Mouse (Mus musculus) brain, embryonic 14.5 days (tissue): ENCODE measurements at regions not wholly inside any gene's neighbourhood (a gene's known extent, or its start where the extent isn't known, plus 50 kb on each side); places are given as distances from the start of the nearest gene placed in this dataset.
"Not testable (repeated sequence)": the region's sequence is repeated elsewhere in the genome, so short reads cannot be mapped to it uniquely, and the experiment has no call there.

ENCODE experiments used
- DNase-seq: peaks from one replicate; pipeline ENCODE4 v3.0.0-alpha.2; 2011; ENCODE audit warnings: low read depth
- CTCF ChIP-seq: fragments of 200-500 bp; IDR thresholded peaks from 2 replicates; pipeline ENCODE4 v1.5.1; 2012; ENCODE audit warnings: inconsistent platforms, mild to moderate bottlenecking, moderate library complexity, borderline replicate concordance; ENCODE audit not compliant: insufficient read depth, insufficient read length; ENCODE audit errors: extremely low read depth
- POLR2A ChIP-seq: fragments of 200-500 bp; IDR thresholded peaks from 2 replicates; pipeline ENCODE4 v1.6.1; 2012; ENCODE audit warnings: mild to moderate bottlenecking, inconsistent platforms, borderline replicate concordance; ENCODE audit not compliant: poor library complexity, insufficient read depth, insufficient read length, severe bottlenecking; ENCODE audit errors: extremely low read depth

- no peak for DNase-seq
- TF ChIP-seq POLR2A = no peak
- TF ChIP-seq CTCF = no peak
Observed at GRCm38 (mm10) chr19:35639945-35640344, 417.4 kb downstream of the Htr7 start.

GRCm38 (mm10) chr19:35621771-35622170 lies 435.5 kb downstream of the Htr7 start:
- DNase-seq = peak; percentile 1
- TF ChIP-seq CTCF = no peak
- TF ChIP-seq POLR2A = no peak

- DNase-seq = no peak
- TF ChIP-seq POLR2A (no peak), CTCF (no peak)
Observed at GRCm38 (mm10) chr19:35595384-35595783, 461.9 kb downstream of the Htr7 start.

- TF ChIP-seq POLR2A (no peak), CTCF (no peak)
- DNase-seq = no peak
Observed at GRCm38 (mm10) chr19:35575979-35576378, 481.3 kb downstream of the Htr7 start.

- no peak for DNase-seq
- no peak for TF ChIP-seq POLR2A
- no peak for TF ChIP-seq CTCF
Observed at GRCm38 (mm10) chr19:35549381-35549780, 507.9 kb downstream of the Htr7 start.

- peak; percentile 12 for DNase-seq
- TF ChIP-seq CTCF = no peak
Observed at GRCm38 (mm10) chr19:35536816-35537215, 520.5 kb downstream of the Htr7 start.

GRCm38 (mm10) chr19:35529276-35529675 lies 528.0 kb downstream of the Htr7 start:
- DNase-seq = no peak
- TF ChIP-seq CTCF (no peak), POLR2A (no peak)

- TF ChIP-seq POLR2A = no peak
- TF ChIP-seq CTCF = no peak
- DNase-seq = peak; percentile 0
Observed at GRCm38 (mm10) chr19:35493721-35494120, 563.6 kb downstream of the Htr7 start.

- no peak for DNase-seq
- no peak for TF ChIP-seq POLR2A
Observed at GRCm38 (mm10) chr19:35491354-35491753, 566.0 kb downstream of the Htr7 start.

GRCm38 (mm10) chr19:35485616-35486015 lies 563.5 kb downstream of the Kif20b start:
- not testable (repeated sequence) for DNase-seq

- DNase-seq = no peak
Observed at GRCm38 (mm10) chr19:35482469-35482868, 560.3 kb downstream of the Kif20b start.

GRCm38 (mm10) chr19:35453942-35454341 lies 531.8 kb downstream of the Kif20b start:
- no peak for DNase-seq
- no peak for TF ChIP-seq POLR2A
- no peak for TF ChIP-seq CTCF

More at GRCm38 (mm10) chr19:35482469-35482868, 560.3 kb downstream of the Kif20b start:
- no peak for TF ChIP-seq POLR2A
- no peak for TF ChIP-seq CTCF

- no peak for DNase-seq
- no peak for TF ChIP-seq POLR2A
- TF ChIP-seq CTCF = no peak
Observed at GRCm38 (mm10) chr19:35442466-35442865, 520.3 kb downstream of the Kif20b start.
